Mouse (Mus musculus): Measurements from ENCODE around the gene Pdap1. TPM values are rescaled to one million over a fixed set of nuclear protein-coding genes. Genes with fewer than 3 reads are reported as not detected.

The Pdap1 gene
- total RNA-seq, 2 experiments from 2014 or later: 67.6 to 67.7 TPM

DNA sequence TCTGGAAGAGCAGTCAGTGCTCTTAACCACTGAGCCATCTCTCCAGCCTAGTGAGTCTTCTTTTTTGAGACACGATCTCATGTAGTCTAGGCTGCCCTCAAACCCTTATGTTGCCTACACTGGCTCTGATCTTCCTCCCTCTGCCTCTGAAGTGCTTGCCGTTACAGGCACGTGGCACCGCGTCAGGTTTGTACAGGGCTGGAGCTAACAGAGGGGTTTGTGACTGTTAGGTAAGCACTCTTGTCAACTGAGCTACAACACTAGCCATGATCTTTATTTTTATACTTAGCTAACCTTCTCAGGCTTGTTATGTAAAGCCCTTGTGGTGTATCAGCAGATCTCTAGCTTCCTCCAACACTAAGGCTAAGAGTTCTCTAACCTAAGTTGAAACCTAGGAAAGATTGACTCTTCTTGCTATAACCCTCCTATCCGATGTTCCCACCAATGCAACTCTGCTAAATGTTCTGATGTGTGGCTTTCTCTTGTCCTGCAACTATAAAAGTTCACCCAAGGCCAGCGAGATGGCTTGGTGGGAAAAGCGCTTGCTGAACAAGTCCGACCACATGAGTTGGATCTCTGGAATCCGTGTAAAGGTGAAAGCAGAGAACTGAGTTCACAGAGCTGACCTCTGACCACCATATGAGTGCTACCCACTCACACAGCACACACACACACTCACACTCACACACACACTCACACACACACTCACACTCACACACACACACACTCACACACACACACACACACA lies 58.0 kb downstream of the Pdap1 start:
- no peak for DNase-seq

Other genes with a start within 250 kb of the Pdap1 start
- gene Smurf1, start 174.4 kb downstream of the Pdap1 start, total RNA-seq (2021): 10 to 100 TPM; 34.0 to 36.3 TPM
- gene Gm4871, start 107.5 kb downstream of the Pdap1 start, total RNA-seq (2021): not detected
- not detected for gene 1700018F24Rik, start 97.2 kb downstream of the Pdap1 start, total RNA-seq (2021)
- 10 to 100 TPM; 71.9 to 78.2 TPM for gene Arpc1a, start 56.4 kb downstream of the Pdap1 start, total RNA-seq (2021)
- gene Kpna7, start 56.2 kb downstream of the Pdap1 start, total RNA-seq (2021): not detected
- 100 to 1,000 TPM; 123 to 125 TPM for gene Arpc1b, start 26.0 kb downstream of the Pdap1 start, total RNA-seq (2021)
- 10 to 100 TPM; 82.7 to 88.9 TPM for gene Bud31, start 124 bp upstream of the Pdap1 start, total RNA-seq (2021)
- gene Ptcd1, start 26.9 kb upstream of the Pdap1 start, total RNA-seq (2021): 10 to 100 TPM; 18.6 to 21.7 TPM
- 10 to 100 TPM; 16.6 to 17.5 TPM for gene Cpsf4, start 27.0 kb upstream of the Pdap1 start, total RNA-seq (2021)
- gene Atp5j2, start 51.8 kb upstream of the Pdap1 start, total RNA-seq (2021): 100 to 1,000 TPM; 760 to 785 TPM
- 1 to 10 TPM; 4.1 to 4.6 TPM for gene Zkscan14, start 61.6 kb upstream of the Pdap1 start, total RNA-seq (2021)
- gene Zkscan5, start 64.3 kb upstream of the Pdap1 start, total RNA-seq (2021): 10 to 100 TPM; 16.5 to 17.7 TPM
- gene Zfp655, start 91.5 kb upstream of the Pdap1 start, total RNA-seq (2021): 10 to 100 TPM; 31.7 to 33.7 TPM
- 10 to 100 TPM; 15.4 to 15.9 TPM for gene Zscan25, start 140.3 kb upstream of the Pdap1 start, total RNA-seq (2021)
- gene Cyp3a57, start 205.0 kb upstream of the Pdap1 start, total RNA-seq (2021): not detected

Measured in heart, postnatal 4 days (tissue).